Mouse (Mus musculus) cortical plate, adult 2 months (tissue): ENCODE data around the gene Ap4s1.

ENCODE experiments used
- CTCF ChIP-seq: fragments of 200-500 bp; IDR thresholded peaks from 2 replicates; pipeline ENCODE4 v1.5.1; 2011; ENCODE audit warnings: mild to moderate bottlenecking, control low read depth, low read length; ENCODE audit not compliant: insufficient read depth; ENCODE audit errors: extremely low read depth
- POLR2A ChIP-seq: fragments of 200-500 bp; IDR thresholded peaks from 2 replicates; pipeline ENCODE4 v1.6.1; 2011; ENCODE audit warnings: mild to moderate bottlenecking, low read length, control low read depth; ENCODE audit not compliant: insufficient read depth; ENCODE audit errors: extremely low read depth

DNA sequence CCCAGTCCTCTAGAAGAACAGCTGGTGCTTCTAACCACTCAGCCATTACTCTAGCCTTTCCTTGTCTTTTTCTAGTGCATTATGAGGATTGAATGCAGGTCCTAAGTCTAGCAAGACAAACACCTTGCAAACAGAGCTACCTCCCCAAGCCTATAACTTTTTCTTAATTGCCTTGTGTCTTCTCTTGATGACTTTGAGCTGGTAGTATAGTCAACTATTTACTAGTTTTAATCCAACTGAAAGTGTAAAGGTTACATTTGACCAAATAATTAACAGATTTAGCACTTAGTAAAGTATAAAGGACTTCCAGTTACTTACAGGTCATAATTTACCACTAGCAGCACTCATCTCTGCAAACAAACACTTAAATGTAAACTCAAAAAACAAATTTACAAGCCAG lies 27.8 kb upstream of the Ap4s1 start:
- TF ChIP-seq CTCF (no peak), POLR2A (no peak)
